Mouse (Mus musculus): ENCODE measurements at regions not wholly inside any gene's neighbourhood (a gene's known extent, or its start where the extent isn't known, plus 50 kb on each side); places are given as distances from the start of the nearest gene placed in this dataset.

DNA sequence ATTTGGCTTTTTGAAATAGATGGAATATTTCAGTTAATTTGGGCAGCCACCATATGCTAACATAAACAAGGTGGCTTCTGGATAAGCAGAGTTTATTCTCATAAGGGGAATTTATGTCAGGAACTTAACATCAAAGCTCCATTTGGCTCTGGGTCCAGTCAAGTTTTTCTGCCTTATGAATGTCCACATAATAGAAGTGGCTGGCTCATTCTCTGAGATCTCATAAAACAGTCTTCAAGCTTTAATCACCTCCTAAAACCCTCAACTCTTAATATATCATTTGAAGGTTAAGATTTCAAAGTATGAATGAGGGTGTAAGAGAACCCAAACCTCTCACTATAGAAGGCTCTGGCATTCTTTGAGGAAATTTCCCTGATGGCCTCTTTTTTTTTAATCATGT lies 1361.0 kb downstream of the Efna5 start:
- no peaks in the 10 kb centered on the region for H3K9me3 ChIP-seq (ENCODE audit: low read length)
- no peak overlapping the region for H3K4me2 ChIP-seq (ENCODE audit: low read depth)
- no peak overlapping the region for H3K27ac ChIP-seq (ENCODE audit: low read depth, low read length)
- TF ChIP-seq CTCF (IDR thresholded peaks at IDR 0.05; ENCODE audit: low read depth), result no peak
- no peak overlapping the region for H3K4me3 ChIP-seq (ENCODE audit: low read depth, low read length)
- H3K9ac ChIP-seq, result no peak overlapping the region
- DNase-seq (no peak), ATAC-seq (no peak)
- no peaks in the 10 kb centered on the region for H3K36me3 ChIP-seq (ENCODE audit: insufficient read depth)
- no peaks in the 10 kb centered on the region for H3K27me3 ChIP-seq (ENCODE audit: insufficient read depth, low read length)
- no peaks in the 10 kb centered on the region for H3K4me1 ChIP-seq (ENCODE audit: insufficient read depth)

- Histone ChIP-seq H3K4me2 (ENCODE audit: low read depth) (no peak overlapping the region), H3K27me3 (ENCODE audit: insufficient read depth, low read length) (no peaks in the 10 kb centered on the region), H3K9me3 (ENCODE audit: low read length) (no peaks in the 10 kb centered on the region), H3K27ac (ENCODE audit: low read depth, low read length) (no peak overlapping the region), H3K4me3 (ENCODE audit: low read depth, low read length) (no peak overlapping the region), H3K9ac (no peak overlapping the region), H3K36me3 (ENCODE audit: insufficient read depth) (no peaks in the 10 kb centered on the region), H3K4me1 (ENCODE audit: insufficient read depth) (no peaks in the 10 kb centered on the region)
- WGBS, result 91% methylated on average over 1 of the region's 1 CpGs
- no peak for DNase-seq
- no peak for ATAC-seq
- no peak for TF ChIP-seq CTCF (IDR thresholded peaks at IDR 0.05; ENCODE audit: low read depth)
These were observed 1366.1 kb downstream of the Efna5 start for GRCm38 (mm10) chr17:61515059-61515458.

- Histone ChIP-seq H3K4me2 (ENCODE audit: low read depth) (no peak overlapping the region), H3K4me1 (ENCODE audit: insufficient read depth) (no peaks in the 10 kb centered on the region), H3K9me3 (ENCODE audit: low read length) (no peaks in the 10 kb centered on the region), H3K4me3 (ENCODE audit: low read depth, low read length) (no peak overlapping the region), H3K27me3 (ENCODE audit: insufficient read depth, low read length) (no peaks in the 10 kb centered on the region), H3K36me3 (ENCODE audit: insufficient read depth) (no peaks in the 10 kb centered on the region), H3K9ac (no peak overlapping the region), H3K27ac (ENCODE audit: low read depth, low read length) (no peak overlapping the region)
- WGBS, result 25% methylated on average over 4 of the region's 4 CpGs
- no peak for TF ChIP-seq CTCF (IDR thresholded peaks at IDR 0.05; ENCODE audit: low read depth)
- ATAC-seq (peak; percentile 47), DNase-seq (no peak)
These were observed 1367.7 kb downstream of the Efna5 start for GRCm38 (mm10) chr17:61513433-61513832.

GRCm38 (mm10) chr17:61495261-61495660 lies 1385.9 kb downstream of the Efna5 start:
- no peaks in the 10 kb centered on the region for H3K9me3 ChIP-seq (ENCODE audit: low read length)
- H3K4me1 ChIP-seq (ENCODE audit: insufficient read depth), result no peaks in the 10 kb centered on the region
- TF ChIP-seq CTCF (IDR thresholded peaks at IDR 0.05; ENCODE audit: low read depth), result no peak
- H3K4me3 ChIP-seq (ENCODE audit: low read depth, low read length), result no peak overlapping the region
- no peak overlapping the region for H3K9ac ChIP-seq
- DNase-seq, result no peak
- H3K27ac ChIP-seq (ENCODE audit: low read depth, low read length), result no peak overlapping the region
- H3K4me2 ChIP-seq (ENCODE audit: low read depth), result no peak overlapping the region
- 87% methylated on average over 3 of the region's 3 CpGs for WGBS
- no peaks in the 10 kb centered on the region for H3K27me3 ChIP-seq (ENCODE audit: insufficient read depth, low read length)
- no peak for ATAC-seq
- H3K36me3 ChIP-seq (ENCODE audit: insufficient read depth), result no peaks in the 10 kb centered on the region

DNA sequence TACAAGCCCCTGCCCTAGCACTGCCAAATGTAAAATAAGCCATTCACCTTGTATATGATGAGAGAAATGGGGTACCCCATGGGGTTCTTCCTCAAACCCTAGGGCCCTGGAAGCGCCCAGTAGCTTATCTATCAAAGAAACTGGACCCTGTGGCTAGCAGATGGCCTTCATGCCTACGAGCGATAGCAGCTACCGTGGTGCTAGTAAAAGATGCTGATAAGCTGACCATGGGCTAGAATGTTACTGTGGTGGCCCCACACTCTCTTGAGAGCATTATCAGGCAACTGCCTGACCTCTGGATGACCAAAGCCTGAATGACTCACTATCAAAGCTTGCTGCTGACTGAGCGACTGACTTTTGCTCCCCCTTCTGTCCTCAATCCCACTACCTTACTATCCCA lies 1403.7 kb downstream of the Efna5 start:
- DNase-seq, result no peak
- no peak for TF ChIP-seq CTCF (IDR thresholded peaks at IDR 0.05; ENCODE audit: low read depth)
- peaks cover 17% of the 10 kb centered on the region for H3K9me3 ChIP-seq (ENCODE audit: low read length)

DNA sequence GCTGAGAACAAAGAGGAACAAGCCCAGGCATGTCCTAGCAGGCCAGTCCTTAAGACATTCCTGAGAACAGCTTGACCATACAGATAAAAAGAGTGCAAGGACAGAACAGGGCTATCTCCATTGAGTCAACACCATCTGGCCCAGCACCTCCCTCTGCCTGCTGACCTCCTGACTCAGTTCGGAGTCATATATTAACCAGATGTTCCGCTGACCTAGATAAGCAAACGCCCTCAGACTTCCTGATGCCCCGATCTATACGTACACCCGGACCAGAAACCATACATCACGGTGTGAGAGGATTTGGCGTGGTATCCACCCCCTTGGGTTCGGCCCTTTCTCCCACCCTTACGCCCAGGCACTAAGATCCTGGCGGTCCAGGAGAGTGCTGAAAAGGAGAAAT lies 1406.7 kb downstream of the Efna5 start:
- no peak overlapping the region for H3K9ac ChIP-seq
- DNase-seq, result no peak
- no peak for TF ChIP-seq CTCF (IDR thresholded peaks at IDR 0.05; ENCODE audit: low read depth)
- H3K27me3 ChIP-seq (ENCODE audit: insufficient read depth, low read length), result no peaks in the 10 kb centered on the region
- no peak overlapping the region for H3K27ac ChIP-seq (ENCODE audit: low read depth, low read length)
- 97% methylated on average over 11 of the region's 11 CpGs for WGBS
- H3K36me3 ChIP-seq (ENCODE audit: insufficient read depth), result no peaks in the 10 kb centered on the region
- no peak for ATAC-seq
- H3K4me3 ChIP-seq (ENCODE audit: low read depth, low read length), result no peak overlapping the region
- no peaks in the 10 kb centered on the region for H3K4me1 ChIP-seq (ENCODE audit: insufficient read depth)
- peaks cover 5% of the 10 kb centered on the region; the same call in 1 of the 2 replicates for H3K9me3 ChIP-seq (ENCODE audit: low read length)
- H3K4me2 ChIP-seq (ENCODE audit: low read depth), result no peak overlapping the region

More for the DNA sequence above, 1403.7 kb downstream of the Efna5 start:
- Histone ChIP-seq H3K4me3 (ENCODE audit: low read depth, low read length) (no peak overlapping the region), H3K27ac (ENCODE audit: low read depth, low read length) (no peak overlapping the region), H3K27me3 (ENCODE audit: insufficient read depth, low read length) (no peaks in the 10 kb centered on the region), H3K9ac (no peak overlapping the region), H3K4me2 (ENCODE audit: low read depth) (no peak overlapping the region), H3K36me3 (ENCODE audit: insufficient read depth) (no peaks in the 10 kb centered on the region), H3K4me1 (ENCODE audit: insufficient read depth) (no peaks in the 10 kb centered on the region)
- ATAC-seq, result no peak
- 95% methylated on average over 5 of the region's 5 CpGs for WGBS

GRCm38 (mm10) chr17:61452943-61453342 lies 1428.2 kb downstream of the Efna5 start:
- no peak overlapping the region for H3K4me3 ChIP-seq (ENCODE audit: low read depth, low read length)
- no peak for TF ChIP-seq CTCF (IDR thresholded peaks at IDR 0.05; ENCODE audit: low read depth)
- WGBS, result 83% methylated on average over 2 of the region's 2 CpGs
- H3K9ac ChIP-seq, result no peak overlapping the region
- no peaks in the 10 kb centered on the region for H3K36me3 ChIP-seq (ENCODE audit: insufficient read depth)
- no peaks in the 10 kb centered on the region for H3K4me1 ChIP-seq (ENCODE audit: insufficient read depth)
- H3K4me2 ChIP-seq (ENCODE audit: low read depth), result no peak overlapping the region
- no peak overlapping the region for H3K27ac ChIP-seq (ENCODE audit: low read depth, low read length)
- no peaks in the 10 kb centered on the region for H3K9me3 ChIP-seq (ENCODE audit: low read length)
- H3K27me3 ChIP-seq (ENCODE audit: insufficient read depth, low read length), result no peaks in the 10 kb centered on the region
- no peak for DNase-seq
- no peak for ATAC-seq

GRCm38 (mm10) chr17:61426846-61427245 lies 1454.3 kb downstream of the Efna5 start:
- H3K9me3 ChIP-seq (ENCODE audit: low read length), result no peaks in the 10 kb centered on the region
- H3K27ac ChIP-seq (ENCODE audit: low read depth, low read length), result no peak overlapping the region
- no peaks in the 10 kb centered on the region for H3K27me3 ChIP-seq (ENCODE audit: insufficient read depth, low read length)
- no peak overlapping the region for H3K9ac ChIP-seq
- H3K36me3 ChIP-seq (ENCODE audit: insufficient read depth), result no peaks in the 10 kb centered on the region
- WGBS, result 85% methylated on average over 8 of the region's 8 CpGs
- no peaks in the 10 kb centered on the region for H3K4me1 ChIP-seq (ENCODE audit: insufficient read depth)
- H3K4me2 ChIP-seq (ENCODE audit: low read depth), result no peak overlapping the region
- TF ChIP-seq CTCF (IDR thresholded peaks at IDR 0.05; ENCODE audit: low read depth), result no peak
- DNase-seq (no peak), ATAC-seq (no peak)
- H3K4me3 ChIP-seq (ENCODE audit: low read depth, low read length), result no peak overlapping the region

Data from forebrain, postnatal 0 days (tissue).